Mouse (Mus musculus) MEL (cell line): ENCODE data around the gene Zzz3. TPM values are rescaled to one million over a fixed set of nuclear protein-coding genes. Genes with fewer than 3 reads are reported as not detected.
A peak's percentile ranks its signal among the peaks of the same experiment; 100 is the strongest.

Experiments used
- DNase-seq: peaks from one replicate; pipeline ENCODE4 v3.0.0; 2011; ENCODE audit warnings: low read depth, low spot score
- H3K27ac ChIP-seq: 2 replicates; pipeline ENCODE4 v1.5.1; 2012; ENCODE audit warnings: low read depth, mild to moderate bottlenecking, control low read depth, low read length, moderate library complexity; ENCODE audit not compliant: control insufficient read depth
- H3K27me3 ChIP-seq, 2 experiments: fragments of 150-350 bp in 1 of 2; sonication (generic) in 1 of 2; 2 replicates each; pipeline ENCODE4 v1.6.1; 2012; ENCODE audit warnings: low read length in 2 of 2, mild to moderate bottlenecking in 2 of 2, improper control_type of control experiment in 1 of 2, moderate library complexity in 1 of 2; ENCODE audit not compliant: insufficient read depth in 2 of 2, control insufficient read depth in 1 of 2
- H3K36me3 ChIP-seq, 2 experiments: 2 replicates each; pipeline ENCODE4 v1.6.1; 2012 to 2014; ENCODE audit warnings: low read length in 2 of 2, improper control_type of control experiment in 1 of 2, inconsistent platforms in 1 of 2, mild to moderate bottlenecking in 1 of 2; ENCODE audit not compliant: insufficient read depth in 2 of 2, control insufficient read depth in 1 of 2
- H3K4me1 ChIP-seq, 2 experiments: fragments of 150-350 bp in 1 of 2; sonication (generic) in 1 of 2; 2 replicates each; pipeline ENCODE4 v1.6.1; 2012; ENCODE audit warnings: low read length in 2 of 2, improper control_type of control experiment in 1 of 2, mild to moderate bottlenecking in 1 of 2; ENCODE audit not compliant: insufficient read depth in 2 of 2, control insufficient read depth in 1 of 2
- H3K4me3 ChIP-seq, 2 experiments: fragments of 150-350 bp in 1 of 2; sonication (generic) in 1 of 2; 2 replicates each; pipeline ENCODE4 v1.5.1; 2012; ENCODE audit warnings: low read depth in 2 of 2, low read length in 2 of 2, mild to moderate bottlenecking in 2 of 2, moderate library complexity in 2 of 2, control low read depth in 1 of 2, improper control_type of control experiment in 1 of 2; ENCODE audit not compliant: control insufficient read depth in 1 of 2, insufficient read depth in 1 of 2
- H3K79me2 ChIP-seq: 2 replicates; pipeline ENCODE4 v1.6.1; 2012; ENCODE audit warnings: mild to moderate bottlenecking, low read length, moderate library complexity; ENCODE audit not compliant: control insufficient read depth, poor library complexity, insufficient read depth
- H3K9ac ChIP-seq: 2 replicates; pipeline ENCODE4 v1.6.1; 2012; ENCODE audit warnings: low read depth, mild to moderate bottlenecking, control low read depth, low read length, moderate library complexity; ENCODE audit not compliant: control insufficient read depth, poor library complexity, severe bottlenecking
- H3K9me3 ChIP-seq: fragments of 150-350 bp; sonication (generic); replicated peaks from 2 replicates; pipeline ENCODE4 v1.6.1; 2012; ENCODE audit warnings: mild to moderate bottlenecking, low read length, improper control_type of control experiment, moderate library complexity; ENCODE audit not compliant: insufficient read depth
- BHLHE40 ChIP-seq: IDR thresholded peaks from 2 replicates; pipeline ENCODE4 v1.6.1; 2012; ENCODE audit warnings: low read depth, mild to moderate bottlenecking, inconsistent platforms, low read length, improper control_type of control experiment, borderline replicate concordance
- CHD1 ChIP-seq: IDR thresholded peaks from 2 replicates; pipeline ENCODE4 v1.6.1; 2012; ENCODE audit warnings: low read depth, mild to moderate bottlenecking, inconsistent platforms, low read length, improper control_type of control experiment
- CHD2 ChIP-seq: IDR thresholded peaks from 2 replicates; pipeline ENCODE4 v1.6.1; 2011; ENCODE audit warnings: low read length, improper control_type of control experiment
- CTCF ChIP-seq, 3 experiments: IDR thresholded peaks in 2 of 3; conservative IDR thresholded peaks in 1 of 3; 2 replicates each; pipeline ENCODE4 v1.5.1; 2011 to 2012; ENCODE audit warnings: low read length in 3 of 3, low read depth in 2 of 3, mild to moderate bottlenecking in 2 of 3, improper control_type of control experiment in 1 of 3, inconsistent platforms in 1 of 3, mixed read lengths in 1 of 3, moderate library complexity in 1 of 3; ENCODE audit not compliant: control insufficient read depth in 1 of 3, insufficient read depth in 1 of 3, poor library complexity in 1 of 3, severe bottlenecking in 1 of 3
- ELF1 ChIP-seq: IDR thresholded peaks from 2 replicates; pipeline ENCODE4 v1.6.1; 2014; ENCODE audit warnings: low read depth, mild to moderate bottlenecking, inconsistent platforms, low read length, improper control_type of control experiment, moderate library complexity
- EP300 ChIP-seq, 2 experiments: IDR thresholded peaks; 2 replicates each; pipeline ENCODE4 v1.6.1; 2011; ENCODE audit warnings: improper control_type of control experiment in 2 of 2, low read length in 2 of 2, low read depth in 1 of 2, mild to moderate bottlenecking in 1 of 2
- ETS1 ChIP-seq: IDR thresholded peaks from 2 replicates; pipeline ENCODE4 v1.6.1; 2012; ENCODE audit warnings: low read depth, mild to moderate bottlenecking, inconsistent platforms, low read length, improper control_type of control experiment, moderate library complexity
- GABPA ChIP-seq: IDR thresholded peaks from 2 replicates; pipeline ENCODE4 v1.6.1; 2012; ENCODE audit warnings: low read depth, mild to moderate bottlenecking, inconsistent platforms, low read length, improper control_type of control experiment, moderate library complexity
- HCFC1 ChIP-seq: IDR thresholded peaks from 2 replicates; pipeline ENCODE4 v1.6.1; 2012; ENCODE audit warnings: low read depth, mild to moderate bottlenecking, inconsistent platforms, low read length, improper control_type of control experiment, moderate library complexity
- JUND ChIP-seq: IDR thresholded peaks from 2 replicates; pipeline ENCODE4 v1.6.1; 2011; ENCODE audit warnings: low read depth, mild to moderate bottlenecking, improper control_type of control experiment, low read length
- KAT2A ChIP-seq: conservative IDR thresholded peaks from 2 replicates; pipeline ENCODE4 v1.6.1; 2012; ENCODE audit warnings: low read depth, low read length, improper control_type of control experiment, inconsistent platforms
- MAX ChIP-seq: IDR thresholded peaks from 2 replicates; pipeline ENCODE4 v1.6.1; 2011; ENCODE audit warnings: low read length, improper control_type of control experiment
- MAZ ChIP-seq: IDR thresholded peaks from 2 replicates; pipeline ENCODE4 v1.6.1; 2012; ENCODE audit warnings: low read depth, mild to moderate bottlenecking, inconsistent platforms, low read length, improper control_type of control experiment
- MEF2A ChIP-seq: IDR thresholded peaks from 2 replicates; pipeline ENCODE4 v1.6.1; 2014; ENCODE audit warnings: low read depth, mild to moderate bottlenecking, inconsistent platforms, low read length, improper control_type of control experiment; ENCODE audit not compliant: poor library complexity, insufficient replicate concordance, severe bottlenecking; ENCODE audit errors: extremely low read depth
- MYB ChIP-seq: IDR thresholded peaks from 2 replicates; pipeline ENCODE4 v1.6.1; 2011; ENCODE audit warnings: mild to moderate bottlenecking, low read depth, low read length, improper control_type of control experiment
- MYC ChIP-seq: IDR thresholded peaks from 2 replicates; pipeline ENCODE4 v1.6.1; 2011; ENCODE audit warnings: low read depth, mild to moderate bottlenecking, low read length, improper control_type of control experiment, moderate library complexity
- NELFE ChIP-seq: IDR thresholded peaks from 2 replicates; pipeline ENCODE4 v1.6.1; 2011; ENCODE audit warnings: low read depth, low read length, improper control_type of control experiment
- NRF1 ChIP-seq: IDR thresholded peaks from 2 replicates; pipeline ENCODE4 v1.6.1; 2014; ENCODE audit warnings: low read depth, mild to moderate bottlenecking, inconsistent platforms, low read length, improper control_type of control experiment, moderate library complexity; ENCODE audit not compliant: poor library complexity, insufficient read depth, severe bottlenecking
- POLR2A ChIP-seq, 2 experiments: IDR thresholded peaks; 2 replicates each; pipeline ENCODE4 v1.6.1; 2011 to 2012; ENCODE audit warnings: low read length in 2 of 2, mild to moderate bottlenecking in 2 of 2, control low read depth in 1 of 2, improper control_type of control experiment in 1 of 2, low read depth in 1 of 2, moderate library complexity in 1 of 2; ENCODE audit not compliant: control insufficient read depth in 1 of 2, insufficient read depth in 1 of 2, poor library complexity in 1 of 2
- POLR2AphosphoS2 ChIP-seq: IDR thresholded peaks from 2 replicates; pipeline ENCODE4 v1.6.1; 2011; ENCODE audit warnings: low read length, improper control_type of control experiment
- POLR2AphosphoS5 ChIP-seq: IDR thresholded peaks from 2 replicates; pipeline ENCODE4 v1.6.1; 2012; ENCODE audit warnings: low read depth, borderline replicate concordance, mild to moderate bottlenecking, inconsistent platforms, low read length, moderate library complexity, mixed read lengths
- RAD21 ChIP-seq: IDR thresholded peaks from 2 replicates; pipeline ENCODE4 v1.6.1; 2011; ENCODE audit warnings: mild to moderate bottlenecking, low read depth, low read length, improper control_type of control experiment
- RCOR1 ChIP-seq: IDR thresholded peaks from 2 replicates; pipeline ENCODE4 v1.6.1; 2012; ENCODE audit warnings: low read depth, mild to moderate bottlenecking, inconsistent platforms, low read length, improper control_type of control experiment
- SIN3A ChIP-seq: IDR thresholded peaks from 2 replicates; pipeline ENCODE4 v1.6.1; 2012; ENCODE audit warnings: low read length, improper control_type of control experiment, inconsistent platforms
- SMC3 ChIP-seq: IDR thresholded peaks from 2 replicates; pipeline ENCODE4 v1.6.1; 2011; ENCODE audit warnings: low read depth, low read length, improper control_type of control experiment
- TAL1 ChIP-seq: IDR thresholded peaks from 2 replicates; pipeline ENCODE4 v1.6.1; 2012; ENCODE audit warnings: mild to moderate bottlenecking, inconsistent platforms, low read length, moderate library complexity, mixed read lengths
- TBP ChIP-seq: IDR thresholded peaks from 2 replicates; pipeline ENCODE4 v1.8.0; 2011; ENCODE audit warnings: low read depth, low read length, improper control_type of control experiment
- UBTF ChIP-seq: IDR thresholded peaks from 2 replicates; pipeline ENCODE4 v1.6.1; 2012; ENCODE audit warnings: low read depth, mild to moderate bottlenecking, inconsistent platforms, low read length, improper control_type of control experiment, moderate library complexity, borderline replicate concordance; ENCODE audit not compliant: insufficient read depth
- USF1 ChIP-seq: IDR thresholded peaks from 2 replicates; pipeline ENCODE4 v1.6.1; 2014; ENCODE audit warnings: low read depth, mild to moderate bottlenecking, inconsistent platforms, low read length, improper control_type of control experiment, moderate library complexity
- USF2 ChIP-seq, 2 experiments: IDR thresholded peaks; 2 replicates each; pipeline ENCODE4 v1.6.1; 2011 to 2012; ENCODE audit warnings: improper control_type of control experiment in 2 of 2, low read length in 2 of 2, borderline replicate concordance in 1 of 2, inconsistent platforms in 1 of 2, low read depth in 1 of 2, mild to moderate bottlenecking in 1 of 2; ENCODE audit not compliant: insufficient read depth in 1 of 2
- ZKSCAN1 ChIP-seq: IDR thresholded peaks from 2 replicates; pipeline ENCODE4 v1.6.1; 2012; ENCODE audit warnings: low read depth, mild to moderate bottlenecking, inconsistent platforms, low read length, improper control_type of control experiment, moderate library complexity
- ZMIZ1 ChIP-seq: IDR thresholded peaks from 2 replicates; pipeline ENCODE4 v1.6.1; 2012; ENCODE audit warnings: low read depth, mild to moderate bottlenecking, inconsistent platforms, low read length, improper control_type of control experiment, moderate library complexity
- polyA plus RNA-seq, 2 experiments: library from polyadenylated mRNA; stranded (reverse) in 1 of 2; unstranded in 1 of 2; fragments of >175 nt in 1 of 2; fragments of >200 nt in 1 of 2; gene quantifications; 2 replicates each; pipeline versions ENCODE4 v1.2.1 to v1.2.4; 2012; ENCODE audit warnings: low replicate concordance in 2 of 2, low read depth in 1 of 2; ENCODE audit not compliant: insufficient read length in 2 of 2, insufficient read depth in 1 of 2, missing spikeins in 1 of 2
- total RNA-seq: library from RNA; depleted of rRNA; stranded (reverse); fragments of 300-350 nt; gene quantifications from 2 replicates; pipeline ENCODE4 v1.2.3, GENCODE M21; 2012

The Zzz3 gene
- total and polyA plus RNA-seq, 3 experiments, result 46.1 to 507 (median 53.7) TPM

- TF ChIP-seq POLR2A (IDR thresholded peaks at IDR 0.05; ENCODE audit: control insufficient read depth in 1 of 2, insufficient read depth in 1 of 2, low read depth in 1 of 2, low read length in 2 of 2, poor library complexity in 1 of 2), result peak; percentile 87 to 95; a peak in 3 of 4 replicates
- peak; percentile 79; the same call in 1 of the 2 replicates for TF ChIP-seq TBP
- no peak for TF ChIP-seq RAD21
- no peak for TF ChIP-seq USF1
- no peak; the same call in 1 of the 2 replicates for TF ChIP-seq SIN3A
- peak; percentile 77 for TF ChIP-seq ELF1
- TF ChIP-seq JUND, result no peak
- no peak for TF ChIP-seq MAZ
- TF ChIP-seq SMC3, result no peak
- TF ChIP-seq ZMIZ1, result peak; percentile 90
Observed at GRCm38 (mm10) chr3:152345732-152346632, 49.3 kb upstream of the Zzz3 start, which contains the start of gene Usp33 (continued).

GRCm38 (mm10) chr3:152346633-152347141 lies 48.6 kb upstream of the Zzz3 start:
- Histone ChIP-seq H3K9ac (peak overlapping the region; percentile 79), H3K9me3 (no peaks in the 10 kb centered on the region), H3K27ac (peak overlapping the region; percentile 69), H3K27me3 (no peaks in the 10 kb centered on the region), H3K79me2 (peaks cover 44% of the 10 kb centered on the region), H3K4me1 (peaks cover 6 to 9% of the 10 kb centered on the region in 2 experiments), H3K4me3 (peak overlapping the region; percentile 91 to 100), H3K36me3 (peaks cover 2 to 9% of the 10 kb centered on the region in 2 experiments; a peak in 3 of 4 replicates)
- no peak for DNase-seq
- TF ChIP-seq ZKSCAN1 (no peak), USF1 (no peak), RAD21 (no peak), HCFC1 (0 out of 2 replicates have a peak, but pooled peaks have one; percentile 14), BHLHE40 (no peak), ETS1 (no peak), MYB (no peak), CHD1 (no peak), RCOR1 (no peak), NRF1 (no peak), EP300 (IDR thresholded peaks at IDR 0.05; ENCODE audit: low read depth in 1 of 2, low read length in 2 of 2) (no peak), NELFE (no peak), TBP (no peak), POLR2AphosphoS2 (no peak), CTCF (IDR thresholded peaks at IDR 0.05 in 2 of 3, conservative IDR thresholded peaks at IDR 0.05 in 1 of 3; ENCODE audit: control insufficient read depth in 1 of 3, insufficient read depth in 1 of 3, low read depth in 2 of 3, low read length in 3 of 3, poor library complexity in 1 of 3, severe bottlenecking in 1 of 3) (no peak), CHD2 (no peak), POLR2AphosphoS5 (no peak), UBTF (no peak), MAX (0 out of 2 replicates have a peak, but pooled peaks have one; percentile 34), MYC (no peak), ELF1 (no peak), GABPA (no peak), KAT2A (no peak), MEF2A (no peak), USF2 (IDR thresholded peaks at IDR 0.05; ENCODE audit: borderline replicate concordance in 1 of 2, insufficient read depth in 1 of 2, low read depth in 1 of 2, low read length in 2 of 2) (no peak), TAL1 (no peak)
